Mouse (Mus musculus) kidney, postnatal 14 days (tissue): ENCODE data around the gene Yif1a.

ENCODE experiments used
- DNase-seq: peaks from one replicate; pipeline ENCODE4 v3.0.0; 2022; ENCODE audit warnings: mixed read lengths

The Yif1a gene

GRCm38 (mm10) chr19:5060365-5061330 is 27.7 kb upstream of the Yif1a start:
- peak; percentile 33 for DNase-seq

- DNase-seq = no peak
Measured at GRCm38 (mm10) chr19:5062041-5062440, 26.3 kb upstream of the Yif1a start.

DNA sequence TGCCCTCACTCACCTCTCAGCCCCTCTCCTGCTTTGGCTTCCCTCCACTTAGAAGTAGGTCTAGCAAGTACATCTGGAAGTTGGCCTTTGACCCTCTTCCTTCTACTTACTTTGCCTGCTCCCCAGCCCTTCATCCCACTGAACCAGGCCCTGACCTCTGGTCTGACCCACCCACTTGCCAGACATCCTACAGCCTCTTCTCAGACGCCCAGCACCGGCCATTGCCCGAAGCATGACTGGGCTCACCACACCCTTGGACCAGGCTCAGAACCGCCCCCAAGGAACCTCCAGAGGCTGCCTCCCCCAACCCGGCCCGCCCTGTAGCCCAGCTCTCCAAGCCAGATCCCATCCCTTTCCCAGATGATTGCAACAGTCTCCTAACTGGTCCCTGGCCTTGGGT is 25.9 kb upstream of the Yif1a start:
- no peak for DNase-seq

GRCm38 (mm10) chr19:5065104-5065503 is 23.2 kb upstream of the Yif1a start:
- DNase-seq = no peak

- DNase-seq = no peak
Measured at GRCm38 (mm10) chr19:5067040-5067799, 21.1 kb upstream of the Yif1a start.

- peak; percentile 87 for DNase-seq
Measured at GRCm38 (mm10) chr19:5067867-5068569, 20.3 kb upstream of the Yif1a start, which contains the start of gene Cd248. TSS of gene Cd248 (plus strand) at chr19:5068078.

GRCm38 (mm10) chr19:5068570-5069234 is 19.6 kb upstream of the Yif1a start:
- DNase-seq = no peak

DNA sequence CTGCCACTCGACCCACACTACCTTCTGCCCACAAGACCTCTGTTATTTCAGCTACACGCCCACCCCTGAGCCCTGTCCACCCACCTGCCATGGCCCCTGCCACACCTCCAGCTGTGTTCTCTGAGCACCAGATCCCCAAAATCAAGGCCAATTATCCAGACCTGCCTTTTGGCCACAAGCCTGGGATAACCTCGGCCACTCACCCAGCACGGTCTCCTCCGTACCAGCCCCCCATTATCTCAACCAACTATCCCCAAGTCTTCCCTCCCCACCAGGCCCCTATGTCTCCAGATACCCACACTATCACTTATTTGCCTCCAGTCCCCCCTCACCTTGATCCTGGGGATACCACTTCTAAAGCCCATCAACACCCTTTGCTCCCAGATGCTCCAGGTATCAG is 18.9 kb upstream of the Yif1a start:
- no peak for DNase-seq

DNA sequence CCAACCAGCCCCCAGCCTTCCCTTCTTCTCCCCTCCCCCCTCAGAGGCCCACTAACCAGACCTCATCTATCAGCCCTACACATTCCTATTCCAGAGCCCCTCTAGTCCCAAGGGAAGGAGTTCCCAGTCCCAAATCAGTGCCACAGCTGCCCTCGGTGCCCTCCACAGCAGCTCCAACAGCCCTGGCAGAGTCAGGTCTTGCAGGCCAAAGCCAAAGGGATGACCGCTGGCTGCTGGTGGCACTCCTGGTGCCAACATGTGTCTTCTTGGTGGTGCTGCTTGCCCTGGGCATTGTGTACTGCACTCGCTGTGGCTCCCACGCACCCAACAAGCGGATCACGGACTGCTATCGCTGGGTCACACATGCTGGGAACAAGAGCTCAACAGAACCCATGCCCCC is 18.4 kb upstream of the Yif1a start:
- no peak for DNase-seq

DNA sequence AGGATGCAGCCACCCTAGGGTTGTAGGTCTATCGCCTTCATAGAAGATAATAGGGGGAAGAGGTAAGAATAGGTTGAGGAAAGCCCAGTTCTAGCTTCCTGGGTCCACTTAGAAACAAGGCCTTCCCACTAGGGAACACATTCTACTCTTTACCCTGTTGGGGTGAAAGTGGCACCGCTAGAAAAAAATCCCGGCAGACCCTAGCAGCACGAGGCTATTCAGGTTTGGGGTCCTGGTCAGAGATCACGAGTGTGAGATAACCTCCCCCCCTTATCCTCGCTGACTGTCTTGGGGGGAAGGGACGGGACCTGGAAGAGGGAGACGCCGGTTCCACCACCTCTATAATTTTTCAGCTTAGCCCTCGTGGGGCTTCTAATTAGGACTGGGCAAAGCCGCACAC is 17.3 kb upstream of the Yif1a start:
- no peak for DNase-seq

DNA sequence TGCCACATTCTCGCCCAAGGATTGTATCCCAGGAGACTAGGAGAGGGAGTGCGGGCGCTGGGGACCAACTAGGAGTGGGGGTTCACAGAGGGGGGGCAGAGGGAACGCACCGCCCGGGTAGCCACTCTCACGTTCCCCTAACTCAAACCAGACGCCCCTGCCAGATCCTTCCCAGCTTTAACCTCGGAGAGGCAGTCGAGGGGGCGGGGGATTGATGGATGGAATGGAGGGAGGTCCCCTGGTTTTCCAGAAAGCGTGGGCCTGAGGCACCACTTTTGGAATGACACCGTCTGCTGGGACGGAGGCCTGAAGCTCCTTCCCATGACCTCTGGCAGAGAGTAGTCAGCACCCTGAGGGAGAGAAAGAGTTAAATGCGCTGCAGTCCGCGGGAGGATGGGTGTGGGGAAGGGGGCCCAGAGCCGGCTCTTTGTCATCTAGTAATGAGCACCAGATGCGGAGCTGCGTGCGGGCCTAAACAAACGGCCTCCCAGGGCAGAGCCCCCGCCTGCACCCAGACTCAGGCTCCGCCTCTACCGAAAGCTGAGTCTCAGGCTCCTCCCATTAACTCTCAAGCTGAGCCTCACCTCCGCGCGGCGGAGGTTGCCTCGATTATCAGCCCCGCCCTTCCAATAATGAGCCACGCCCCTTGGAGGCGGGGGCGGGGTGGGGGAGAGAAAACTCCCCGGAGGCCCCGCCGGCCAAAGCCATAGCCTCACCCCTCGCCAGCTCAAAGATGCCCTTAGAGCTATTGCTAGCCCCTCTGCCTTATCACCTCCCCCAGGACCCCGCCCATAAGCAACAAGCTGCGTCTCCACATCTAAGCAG is 16.6 kb upstream of the Yif1a start:
- DNase-seq = peak; percentile 88

- peak; percentile 49 for DNase-seq
Measured at GRCm38 (mm10) chr19:5072389-5073019, 15.8 kb upstream of the Yif1a start.

DNA sequence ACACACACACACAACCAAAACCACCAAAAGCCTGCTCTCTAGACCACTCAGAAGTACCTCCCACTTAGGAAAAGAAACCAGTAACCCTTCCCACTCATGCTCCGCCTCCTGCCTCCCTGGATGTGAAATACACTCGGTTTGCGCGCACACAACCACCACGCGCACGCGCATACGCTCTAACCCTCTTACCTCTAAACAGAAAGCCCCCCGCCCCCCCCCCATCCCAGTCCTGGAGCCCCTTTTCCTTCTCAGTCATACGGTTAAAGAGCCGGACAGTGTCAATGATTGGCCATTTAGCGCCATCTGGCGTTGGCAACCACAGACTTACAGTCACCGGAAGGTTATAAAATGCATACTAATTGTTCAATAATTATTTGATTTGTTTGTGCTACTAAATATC is 15.3 kb upstream of the Yif1a start:
- peak; percentile 68 for DNase-seq

DNA sequence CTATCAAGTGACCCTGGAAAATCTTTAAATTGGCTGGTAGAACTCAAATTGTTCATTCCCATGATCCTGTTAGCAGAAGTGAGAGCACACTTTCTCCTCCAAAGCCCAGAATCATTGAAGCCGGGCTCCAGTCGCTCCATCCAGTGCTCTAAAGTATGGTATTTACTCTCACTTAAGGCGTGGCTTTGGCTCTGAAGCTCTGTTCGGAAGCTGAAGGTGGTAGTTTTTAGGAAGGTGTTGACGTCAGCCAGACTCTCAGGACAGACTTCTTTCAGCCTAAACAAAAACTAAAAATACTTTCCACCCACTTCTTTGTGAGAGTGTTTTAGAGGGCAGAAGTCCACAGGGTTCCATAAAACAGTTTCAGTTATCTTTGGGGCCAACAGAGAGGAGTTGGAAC is 14.8 kb upstream of the Yif1a start:
- no peak for DNase-seq

- DNase-seq = no peak
Measured at GRCm38 (mm10) chr19:5079279-5079678, 9.1 kb upstream of the Yif1a start.

GRCm38 (mm10) chr19:5082005-5082404 is 6.3 kb upstream of the Yif1a start:
- DNase-seq = no peak

DNA sequence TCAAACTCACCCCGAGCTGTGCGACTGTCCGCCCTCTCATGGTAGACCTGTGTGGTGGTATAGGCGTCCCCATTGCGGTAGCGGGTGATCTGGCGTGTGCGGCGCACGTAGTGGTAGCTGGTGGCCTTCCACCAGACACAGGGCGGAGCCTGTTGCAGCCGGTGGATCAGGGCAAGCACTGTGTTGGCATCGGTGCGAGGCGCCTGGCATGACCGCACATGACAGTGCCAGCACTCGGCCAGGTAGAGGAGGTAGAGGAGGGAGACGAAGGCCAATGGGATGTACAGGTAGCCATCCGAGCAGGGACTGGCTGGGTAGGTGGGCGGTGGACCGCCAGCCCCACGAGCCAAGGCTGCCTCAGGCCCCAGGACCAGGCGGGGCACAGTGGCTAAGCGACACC is 5.7 kb upstream of the Yif1a start:
- DNase-seq = no peak

DNA sequence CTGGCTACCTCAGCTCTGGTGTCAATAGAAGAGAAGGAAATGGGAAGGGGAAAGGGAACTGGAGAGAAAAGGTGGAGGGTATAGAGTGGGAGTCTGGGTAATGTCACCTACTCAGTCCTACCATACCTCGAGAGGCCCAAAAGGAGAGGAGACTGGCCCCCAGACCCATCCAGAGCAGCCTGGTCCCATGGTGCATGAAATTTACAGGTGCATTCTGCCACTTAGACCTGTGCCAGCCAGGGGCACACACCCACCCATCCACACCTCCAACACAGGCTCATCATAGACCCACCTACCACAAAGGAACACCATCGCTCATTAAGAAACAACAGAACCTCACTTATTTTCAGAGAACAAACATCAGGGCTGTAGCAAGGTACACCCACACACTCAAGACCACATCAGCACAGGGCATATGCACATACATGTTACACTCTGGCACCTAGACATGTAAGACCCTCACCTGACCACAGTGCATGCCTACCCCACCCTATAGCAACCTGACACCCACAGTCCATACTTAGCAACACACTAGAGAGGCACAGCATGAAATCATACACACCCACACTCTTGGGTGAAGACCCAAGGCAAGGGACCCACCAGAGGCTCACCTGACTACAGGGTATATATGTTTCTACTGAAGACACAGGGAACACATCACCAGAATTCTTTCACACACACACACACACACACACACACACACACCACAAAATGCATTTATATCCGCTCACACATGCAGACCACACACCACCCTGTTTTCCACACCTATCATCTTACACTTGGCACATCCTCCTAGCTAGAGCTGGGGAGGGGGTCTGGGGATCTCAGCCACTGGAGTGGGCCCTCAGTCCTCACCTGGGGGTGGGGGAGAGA is 4.1 kb upstream of the Yif1a start:
- no peak for DNase-seq

DNA sequence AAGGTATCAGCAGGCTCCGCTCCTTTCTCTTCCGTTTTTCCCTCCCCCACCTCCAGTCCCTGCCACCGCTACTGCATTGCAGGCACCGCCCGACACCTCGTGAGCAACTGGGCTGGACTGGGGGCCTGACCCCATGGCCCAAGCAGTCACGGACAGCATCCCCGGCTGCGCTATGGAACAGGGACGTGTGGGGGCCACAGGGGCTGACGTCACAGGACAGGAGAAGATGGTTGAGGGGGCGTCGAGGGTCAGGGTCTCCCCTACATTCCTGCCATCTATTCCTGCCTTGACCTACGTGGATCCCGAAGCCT is 3.5 kb upstream of the Yif1a start:
- no peak for DNase-seq

DNA sequence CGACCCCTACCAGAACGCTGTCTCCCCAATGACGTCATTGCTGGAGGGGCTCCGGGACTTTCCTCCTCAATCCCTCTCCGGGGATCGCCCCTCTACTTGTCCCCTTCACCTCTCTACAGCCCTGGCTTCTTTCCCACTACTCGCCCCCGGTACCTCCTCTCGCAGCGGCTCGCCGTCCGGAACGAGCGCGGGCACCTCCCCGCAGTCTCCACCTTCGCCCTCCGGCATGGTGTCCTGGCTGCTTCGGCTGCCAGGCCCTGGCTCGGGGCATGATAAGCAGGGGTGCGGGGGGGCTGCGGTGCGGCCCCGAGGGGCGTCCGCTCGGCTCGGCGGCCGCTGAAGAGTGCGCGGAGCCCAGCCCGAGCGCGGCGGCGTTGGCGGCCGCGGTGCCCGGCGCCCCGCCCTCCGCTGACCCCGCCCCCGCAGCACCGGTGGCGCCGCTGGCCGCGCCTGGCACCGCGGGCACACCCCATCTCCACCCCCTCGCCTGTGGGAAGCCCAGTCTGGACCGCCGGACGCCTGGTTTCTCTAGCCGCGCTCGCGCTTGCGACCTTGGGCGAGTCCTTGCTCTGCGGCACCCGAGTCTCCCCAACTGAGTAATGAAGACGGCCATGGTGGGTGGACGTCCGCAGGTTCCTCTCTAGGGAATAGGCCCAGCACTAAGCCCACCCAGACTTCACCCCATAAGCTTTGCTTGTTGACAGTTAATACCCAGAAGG is 3.0 kb upstream of the Yif1a start, which contains the start of gene Tmem151a:
TSS of gene Tmem151a (minus strand) at position 387 of the 719 bp plus-strand sequence.
- DNase-seq = peak; percentile 54
